Mouse (Mus musculus) E14TG2a.4 (cell line): ENCODE results near the gene Thsd4.

Experiments
- H3K27me3 ChIP-seq: 2 replicates; pipeline ENCODE4 v1.6.1; 2014; ENCODE audit warnings: low read length, control low read depth; ENCODE audit not compliant: insufficient read depth
- H3K36me3 ChIP-seq: 2 replicates; pipeline ENCODE4 v1.6.1; 2014; ENCODE audit warnings: low read length, control low read depth; ENCODE audit not compliant: insufficient read depth
- H3K4me1 ChIP-seq: replicated peaks from 2 replicates; pipeline ENCODE4 v1.6.1; 2014; ENCODE audit warnings: low read depth, low read length, control low read depth
- H3K4me3 ChIP-seq: replicated peaks from 2 replicates; pipeline ENCODE4 v1.5.1; 2014; ENCODE audit warnings: mild to moderate bottlenecking, low read length
- H3K9me3 ChIP-seq: 2 replicates; pipeline ENCODE4 v1.6.1; 2014; ENCODE audit warnings: low read length, control low read depth
- CTCF ChIP-seq: conservative IDR thresholded peaks from 2 replicates; pipeline ENCODE4 v1.5.1; 2014; ENCODE audit warnings: low read length
- NANOG ChIP-seq: IDR thresholded peaks from 2 replicates; pipeline ENCODE4 v1.6.1; 2014; ENCODE audit warnings: borderline replicate concordance, low read length, mixed read lengths
- POU5F1 ChIP-seq: IDR thresholded peaks from 2 replicates; pipeline ENCODE4 v1.6.1; 2014; ENCODE audit warnings: low read length, borderline replicate concordance

Gene Thsd4

DNA sequence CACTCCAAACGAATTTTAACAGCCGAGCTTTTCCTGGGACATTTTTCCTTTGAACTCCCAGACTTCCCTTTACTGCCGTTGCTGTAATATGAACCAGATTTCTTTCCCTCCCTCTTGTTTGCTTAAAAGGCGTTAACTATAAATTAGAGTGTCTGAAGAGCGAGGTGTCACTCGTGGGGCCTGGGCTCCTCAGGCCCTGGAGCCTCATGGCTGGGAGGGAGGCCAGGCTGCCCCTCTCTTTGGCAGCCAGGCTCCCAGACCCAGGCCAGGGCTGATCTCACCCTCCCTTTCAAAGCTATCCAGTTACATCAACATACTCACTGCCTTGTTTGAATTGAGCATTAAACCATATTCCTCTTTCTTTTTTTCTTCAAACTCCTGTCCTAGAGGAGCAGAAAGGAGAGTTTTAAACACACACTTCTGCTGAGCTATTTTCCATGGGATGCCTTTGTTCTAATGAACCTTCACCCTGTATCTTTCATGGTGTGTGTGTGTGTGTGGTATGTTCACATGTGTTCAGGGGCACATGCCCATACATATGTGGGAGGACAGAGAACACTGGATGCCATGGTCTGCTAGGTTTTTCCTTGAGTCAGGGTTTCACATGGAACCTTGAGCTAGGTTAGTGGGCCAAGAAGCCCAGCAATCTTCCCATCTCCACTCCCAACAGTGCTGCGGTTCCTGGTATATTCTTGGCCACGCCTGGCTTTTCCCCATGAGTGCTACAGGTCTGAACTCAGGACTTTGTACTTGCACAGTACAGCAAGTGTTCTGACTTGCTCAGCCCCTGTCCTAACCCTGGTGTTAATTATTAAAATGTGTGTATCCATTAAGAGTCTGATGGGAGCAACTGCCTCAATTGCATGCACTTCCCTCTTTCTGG, 287.4 kb downstream of the Thsd4 start:
- Histone ChIP-seq H3K4me1 (no peaks in the 10 kb centered on the region), H3K9me3 (no peaks in the 10 kb centered on the region), H3K27me3 (peaks cover 6% of the 10 kb centered on the region), H3K4me3 (no peak overlapping the region), H3K36me3 (no peaks in the 10 kb centered on the region)
- TF ChIP-seq CTCF (no peak), POU5F1 (no peak), NANOG (no peak)

DNA sequence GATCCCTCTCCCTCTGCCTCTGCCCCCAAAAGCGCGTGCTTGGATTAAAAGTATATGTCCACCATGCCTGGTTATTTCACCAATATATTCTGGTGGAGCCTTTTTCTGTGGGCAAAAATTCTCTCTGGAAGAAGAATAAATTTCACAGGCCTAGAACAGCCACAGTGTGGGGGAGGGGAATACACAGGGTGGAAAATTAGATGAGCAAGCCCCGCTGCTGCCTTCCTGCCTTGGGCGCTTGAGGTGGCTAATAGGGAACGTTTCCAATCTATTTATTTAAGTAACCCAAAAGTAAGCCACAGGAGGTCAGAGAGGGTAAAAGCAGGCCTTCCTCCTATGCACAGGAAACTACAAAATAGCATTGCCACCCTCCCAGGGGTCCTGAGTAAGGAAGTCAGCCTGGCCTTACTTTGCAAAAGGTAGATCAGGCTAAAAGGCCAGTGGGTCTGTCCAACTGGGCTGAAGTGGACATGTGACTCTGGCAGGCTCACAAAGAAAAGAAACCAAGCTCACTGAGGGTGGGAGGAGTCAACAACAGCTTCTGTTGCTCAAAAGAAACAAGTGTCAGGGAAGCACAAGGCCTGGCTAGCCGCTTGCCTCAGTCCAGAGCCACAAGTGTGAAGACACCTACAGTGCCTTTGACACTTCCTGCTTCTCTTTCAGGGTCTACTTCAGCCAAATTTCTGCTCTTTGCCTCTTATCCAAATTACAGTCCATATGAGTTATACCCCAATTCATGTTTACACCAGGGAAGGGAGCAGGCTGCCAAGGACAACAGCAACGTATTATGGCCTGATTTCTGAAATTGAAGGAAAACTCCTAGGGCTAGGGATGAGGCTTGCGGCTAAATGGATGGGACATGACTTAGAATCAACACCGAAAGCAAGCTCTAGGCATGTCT, 289.6 kb downstream of the Thsd4 start:
- H3K4me3 ChIP-seq = no peak overlapping the region
- no peak for TF ChIP-seq CTCF
- TF ChIP-seq NANOG = no peak
- H3K9me3 ChIP-seq = no peaks in the 10 kb centered on the region
- no peaks in the 10 kb centered on the region for H3K4me1 ChIP-seq
- no peaks in the 10 kb centered on the region for H3K36me3 ChIP-seq
- peaks cover 6% of the 10 kb centered on the region for H3K27me3 ChIP-seq

- H3K36me3 ChIP-seq = no peaks in the 10 kb centered on the region
- no peaks in the 10 kb centered on the region for H3K27me3 ChIP-seq
- no peaks in the 10 kb centered on the region for H3K9me3 ChIP-seq
- no peak for TF ChIP-seq NANOG
- no peak for TF ChIP-seq CTCF
- TF ChIP-seq POU5F1 = no peak
- no peaks in the 10 kb centered on the region for H3K4me1 ChIP-seq
- no peak overlapping the region for H3K4me3 ChIP-seq
Observed at GRCm38 (mm10) chr9:60229496-60229895, 292.4 kb downstream of the Thsd4 start.

DNA sequence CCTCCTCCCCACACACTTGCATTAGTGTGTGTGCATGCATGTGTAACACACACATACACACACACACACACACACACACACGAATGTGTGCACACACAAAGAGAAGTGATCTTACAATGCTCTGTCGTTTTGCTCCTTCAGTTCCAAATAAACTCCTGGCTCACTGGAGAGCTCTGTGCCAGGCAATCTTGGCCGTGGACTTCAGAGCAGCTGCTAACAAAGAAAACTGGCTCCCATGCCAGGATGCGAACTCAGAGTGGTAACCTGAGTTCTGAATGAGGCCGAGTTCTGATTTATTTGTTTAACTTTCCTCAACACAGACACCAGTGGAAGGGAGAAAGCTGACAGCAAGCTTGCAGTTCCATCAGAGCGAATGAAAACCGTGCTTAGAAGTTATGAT, 294.1 kb downstream of the Thsd4 start:
- no peaks in the 10 kb centered on the region for H3K36me3 ChIP-seq
- H3K4me3 ChIP-seq = no peak overlapping the region
- H3K9me3 ChIP-seq = no peaks in the 10 kb centered on the region
- TF ChIP-seq CTCF (no peak), NANOG (no peak), POU5F1 (no peak)
- H3K27me3 ChIP-seq = no peaks in the 10 kb centered on the region
- H3K4me1 ChIP-seq = no peaks in the 10 kb centered on the region

- H3K9me3 ChIP-seq = no peaks in the 10 kb centered on the region
- TF ChIP-seq CTCF (no peak), NANOG (no peak), POU5F1 (no peak)
Observed at GRCm38 (mm10) chr9:60226679-60227078, 295.2 kb downstream of the Thsd4 start.

DNA sequence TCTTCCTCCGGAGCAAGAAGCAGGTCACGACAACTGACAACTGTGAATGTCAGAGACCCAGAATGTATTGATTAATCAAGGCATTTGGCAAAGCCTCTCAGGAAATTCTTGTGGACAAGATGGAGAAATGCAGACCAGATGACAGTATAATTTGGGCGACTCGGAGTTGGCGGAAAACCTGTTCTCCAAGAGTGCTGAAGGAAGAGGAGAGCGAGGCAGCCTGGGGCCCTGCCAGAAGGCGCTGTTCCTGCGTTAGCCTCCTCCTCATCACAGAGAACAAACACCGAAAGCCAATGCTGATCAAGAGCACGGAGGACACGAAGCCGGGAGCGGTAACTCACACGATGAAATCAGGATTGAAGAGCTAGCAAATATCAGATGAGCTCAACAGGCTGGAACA, 295.7 kb downstream of the Thsd4 start:
- Histone ChIP-seq H3K9me3 (no peaks in the 10 kb centered on the region), H3K4me3 (no peak overlapping the region), H3K27me3 (no peaks in the 10 kb centered on the region), H3K36me3 (no peaks in the 10 kb centered on the region), H3K4me1 (no peaks in the 10 kb centered on the region)
- TF ChIP-seq POU5F1 (no peak), NANOG (no peak), CTCF (no peak)

More at GRCm38 (mm10) chr9:60226679-60227078, 295.2 kb downstream of the Thsd4 start:
- Histone ChIP-seq H3K27me3 (no peaks in the 10 kb centered on the region), H3K4me1 (no peaks in the 10 kb centered on the region), H3K4me3 (no peak overlapping the region), H3K36me3 (no peaks in the 10 kb centered on the region)

DNA sequence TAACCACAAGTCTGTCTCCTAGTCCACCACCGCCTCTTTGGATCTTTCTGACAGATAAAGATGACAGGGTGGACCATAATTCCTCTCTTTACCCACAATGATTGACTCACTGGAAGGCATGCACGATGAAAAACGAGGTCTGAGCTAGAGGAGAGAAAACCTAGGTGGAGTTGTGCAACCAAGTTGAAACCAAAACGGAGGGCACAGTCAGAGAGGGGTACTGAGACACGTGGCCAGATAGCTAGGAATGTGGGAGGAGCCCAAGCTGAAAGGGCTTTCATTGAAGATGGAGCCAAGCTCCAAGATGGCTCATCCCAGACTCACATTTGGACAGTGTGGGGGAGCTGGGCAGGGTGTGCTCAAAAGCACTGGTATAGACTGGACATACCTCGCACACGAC, 296.4 kb downstream of the Thsd4 start:
- Histone ChIP-seq H3K27me3 (no peaks in the 10 kb centered on the region), H3K36me3 (no peaks in the 10 kb centered on the region), H3K9me3 (no peaks in the 10 kb centered on the region), H3K4me3 (no peak overlapping the region), H3K4me1 (no peaks in the 10 kb centered on the region)
- TF ChIP-seq POU5F1 (no peak), NANOG (no peak), CTCF (no peak)

DNA sequence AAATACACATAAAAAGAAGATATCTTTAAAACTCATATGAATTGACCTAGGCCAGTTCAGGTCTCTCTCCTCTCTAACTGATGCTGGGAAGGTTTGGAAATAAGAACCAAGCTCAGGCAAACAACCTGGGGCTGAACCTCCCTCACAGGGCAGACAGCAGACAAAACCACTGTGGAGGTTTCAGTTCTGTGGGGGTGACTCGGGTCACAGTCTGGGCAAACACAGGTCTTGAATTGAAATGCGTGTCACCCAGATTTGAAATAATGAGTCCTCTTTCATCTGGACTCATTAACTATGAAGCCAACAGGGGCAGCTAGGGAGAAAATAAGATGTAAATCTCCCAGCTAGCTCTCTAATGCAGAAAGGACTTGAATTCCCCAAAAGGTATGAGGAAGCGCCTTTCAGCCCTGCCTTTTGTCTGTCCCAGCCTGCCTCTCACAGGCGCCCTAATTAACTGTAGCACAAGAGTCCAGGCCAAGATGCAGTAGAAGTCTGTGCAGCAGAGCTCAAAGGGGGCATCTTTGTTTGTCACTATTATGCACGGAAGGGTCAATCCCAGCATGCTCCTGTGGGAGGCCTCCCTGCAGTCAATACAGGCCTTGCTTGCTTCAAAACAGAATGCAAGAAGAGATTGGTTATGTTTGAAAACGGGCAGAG, 297.7 kb downstream of the Thsd4 start:
- Histone ChIP-seq H3K4me1 (no peaks in the 10 kb centered on the region), H3K27me3 (no peaks in the 10 kb centered on the region), H3K9me3 (no peaks in the 10 kb centered on the region), H3K36me3 (no peaks in the 10 kb centered on the region), H3K4me3 (no peak overlapping the region)
- no peak for TF ChIP-seq POU5F1
- no peak for TF ChIP-seq NANOG
- TF ChIP-seq CTCF = no peak
